Mouse (Mus musculus): Measurements from ENCODE around the gene Il13.

Gene Il13

GRCm38 (mm10) chr11:53627859-53628258 lies 6.6 kb downstream of the Il13 start:
- peak; percentile 3 to 29 for DNase-seq

DNA sequence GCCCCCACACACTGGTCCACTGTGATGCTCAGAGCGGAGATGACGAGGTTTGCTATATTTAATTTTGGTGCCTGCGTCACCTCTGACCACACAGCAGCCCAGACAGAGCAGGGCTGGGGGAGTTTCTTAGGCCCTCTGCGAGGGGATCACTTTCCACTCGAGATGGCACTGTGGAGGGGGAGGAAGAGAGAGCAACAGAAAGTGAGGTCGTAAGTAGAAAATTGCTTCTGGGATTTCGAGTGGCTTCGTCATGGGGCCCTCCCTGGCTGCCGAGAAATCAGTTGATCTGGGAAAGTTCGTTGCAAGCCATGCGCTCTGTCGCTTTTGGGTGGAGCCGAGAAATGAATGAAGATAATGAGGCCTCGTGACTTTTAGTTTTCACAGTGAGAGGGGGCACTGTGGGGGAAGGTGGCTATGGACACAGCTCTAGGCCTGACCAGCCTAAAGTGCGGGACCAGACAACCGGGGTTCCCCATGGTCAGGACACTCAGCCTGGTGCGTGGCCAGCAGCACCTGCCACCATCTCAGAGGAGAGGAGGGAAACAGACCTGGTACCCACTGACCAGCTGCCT lies 7.6 kb downstream of the Il13 start:
- no peak for DNase-seq

GRCm38 (mm10) chr11:53624124-53624523 lies 10.4 kb downstream of the Il13 start:
- no peak for DNase-seq

- no peak for DNase-seq
Observed at GRCm38 (mm10) chr11:53623573-53623972, 10.9 kb downstream of the Il13 start.

DNA sequence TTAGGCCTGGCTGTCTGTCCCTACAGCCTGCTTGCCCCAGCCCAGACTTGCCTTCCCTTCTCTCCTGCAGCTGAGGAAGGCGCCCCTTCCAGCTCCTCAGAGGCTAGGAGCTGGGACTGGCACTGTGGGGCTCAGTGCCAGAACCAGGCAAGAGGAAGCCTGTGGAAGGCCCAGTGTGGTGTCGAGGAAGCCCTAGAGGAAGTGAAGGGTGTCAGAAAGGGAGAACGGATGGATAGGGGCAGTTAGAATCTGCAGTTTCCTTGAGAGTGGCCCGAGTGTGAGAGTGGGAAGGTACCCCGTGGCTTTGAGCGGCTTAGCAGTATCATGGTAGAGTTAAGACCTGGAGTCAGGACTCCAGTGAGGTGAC lies 12.1 kb downstream of the Il13 start:
- no peak for DNase-seq

- DNase-seq = no peak
Observed at GRCm38 (mm10) chr11:53621582-53622439, 12.7 kb downstream of the Il13 start.

- no peak for DNase-seq
Observed at GRCm38 (mm10) chr11:53620094-53620493, 14.4 kb downstream of the Il13 start.

GRCm38 (mm10) chr11:53619428-53619827 lies 15.1 kb downstream of the Il13 start:
- DNase-seq = no peak

DNA sequence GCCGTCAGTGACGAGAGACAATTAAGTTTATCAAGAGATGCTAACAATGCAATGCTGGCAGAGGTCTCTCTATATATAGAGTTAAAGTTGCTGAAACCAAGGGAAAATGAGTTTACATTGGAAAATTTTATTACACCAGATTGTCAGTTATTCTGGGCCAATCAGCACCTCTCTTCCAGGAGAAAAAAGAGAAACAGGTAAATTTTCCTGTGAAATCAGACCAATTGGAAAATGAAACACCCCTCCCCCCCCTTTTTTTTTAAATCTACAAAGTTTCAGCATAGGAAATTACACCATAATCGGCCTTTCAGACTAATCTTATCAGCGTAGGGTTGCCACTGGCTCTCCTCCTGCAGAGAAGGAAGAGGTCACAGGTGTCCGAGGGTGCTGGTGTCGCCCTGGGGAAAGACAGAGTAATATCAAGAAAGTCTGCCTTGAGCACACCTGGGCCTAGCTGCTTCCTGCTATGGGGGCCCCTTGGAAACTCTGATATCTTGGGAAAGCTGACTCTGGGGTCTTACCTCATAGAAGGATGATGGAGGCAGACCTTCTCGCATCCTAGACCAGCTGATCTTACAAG lies 15.8 kb downstream of the Il13 start, which contains the start of gene Il4:
Gene Il4 (minus strand): TSS at position 51 of the 580 bp plus-strand sequence.
- DNase-seq = no peak

GRCm38 (mm10) chr11:53617562-53618109 lies 16.9 kb downstream of the Il13 start:
- no peak for DNase-seq

GRCm38 (mm10) chr11:53616748-53617558 lies 17.5 kb downstream of the Il13 start:
- DNase-seq = no peak

GRCm38 (mm10) chr11:53615575-53615974 lies 18.9 kb downstream of the Il13 start:
- no peak for DNase-seq

- DNase-seq = no peak
Observed at GRCm38 (mm10) chr11:53615172-53615571, 19.3 kb downstream of the Il13 start.

- DNase-seq = no peak
Observed at GRCm38 (mm10) chr11:53609672-53610071, 24.8 kb downstream of the Il13 start.

GRCm38 (mm10) chr11:53609231-53609630 lies 25.3 kb downstream of the Il13 start:
- DNase-seq = no peak

DNA sequence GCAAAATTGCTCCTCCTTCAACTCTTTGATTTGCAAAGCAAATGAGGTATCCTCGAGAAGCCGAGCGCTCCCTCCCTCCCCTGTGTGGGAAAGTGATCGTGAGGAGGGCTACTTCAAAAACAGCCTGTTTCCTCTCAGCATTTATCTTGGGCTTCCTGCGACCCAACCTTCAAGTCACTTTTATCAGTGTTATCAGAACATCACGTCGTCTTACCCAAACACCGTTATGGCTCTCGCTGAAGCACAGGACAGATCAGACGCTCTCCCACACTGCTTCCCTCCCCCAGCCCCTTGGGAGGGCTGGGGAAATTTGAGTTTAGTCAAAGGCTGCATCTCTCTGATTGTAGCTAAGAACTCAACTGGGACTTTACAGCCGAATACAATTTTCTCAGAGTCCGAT lies 28.9 kb downstream of the Il13 start:
- no peak for DNase-seq

GRCm38 (mm10) chr11:53604983-53605382 lies 29.5 kb downstream of the Il13 start:
- DNase-seq = no peak

GRCm38 (mm10) chr11:53591116-53591515 lies 43.4 kb downstream of the Il13 start:
- DNase-seq = no peak

GRCm38 (mm10) chr11:53590368-53590768 lies 44.1 kb downstream of the Il13 start:
- peak; percentile 23 to 31 for DNase-seq

- no peak for DNase-seq
Observed at GRCm38 (mm10) chr11:53588279-53588678, 46.2 kb downstream of the Il13 start.

GRCm38 (mm10) chr11:53585510-53585909 lies 49.0 kb downstream of the Il13 start:
- DNase-seq = no peak

GRCm38 (mm10) chr11:53584849-53585248 lies 49.7 kb downstream of the Il13 start:
- no peak for DNase-seq

DNA sequence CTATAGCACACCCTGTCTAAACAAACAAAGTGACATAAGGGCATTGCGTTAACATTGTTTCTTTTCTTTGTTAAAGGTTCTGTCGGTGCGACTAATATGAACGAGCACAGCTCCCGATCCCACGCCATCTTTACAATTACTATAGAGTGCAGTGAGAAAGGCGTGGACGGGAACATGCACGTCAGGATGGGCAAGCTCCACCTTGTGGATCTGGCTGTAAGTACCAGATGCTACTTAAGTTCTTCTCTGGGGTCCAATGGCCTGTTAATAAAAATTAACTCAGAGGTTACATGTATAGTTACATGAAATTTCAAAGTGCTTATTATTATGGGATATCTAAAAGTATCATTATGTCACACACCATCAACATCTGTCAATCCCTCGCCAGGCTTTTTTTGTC lies 51.4 kb downstream of the Il13 start:
- no peak for DNase-seq

All from thymus, adult 18-20 months (tissue).